Mouse (Mus musculus) layer of hippocampus, adult 9-10 months (tissue): ENCODE measurements around the gene Pax3.

Source experiments
- DNase-seq: peaks from one replicate; pipeline ENCODE4 v3.0.0; 2022; ENCODE audit warnings: low spot score

Pax3 gene

DNA sequence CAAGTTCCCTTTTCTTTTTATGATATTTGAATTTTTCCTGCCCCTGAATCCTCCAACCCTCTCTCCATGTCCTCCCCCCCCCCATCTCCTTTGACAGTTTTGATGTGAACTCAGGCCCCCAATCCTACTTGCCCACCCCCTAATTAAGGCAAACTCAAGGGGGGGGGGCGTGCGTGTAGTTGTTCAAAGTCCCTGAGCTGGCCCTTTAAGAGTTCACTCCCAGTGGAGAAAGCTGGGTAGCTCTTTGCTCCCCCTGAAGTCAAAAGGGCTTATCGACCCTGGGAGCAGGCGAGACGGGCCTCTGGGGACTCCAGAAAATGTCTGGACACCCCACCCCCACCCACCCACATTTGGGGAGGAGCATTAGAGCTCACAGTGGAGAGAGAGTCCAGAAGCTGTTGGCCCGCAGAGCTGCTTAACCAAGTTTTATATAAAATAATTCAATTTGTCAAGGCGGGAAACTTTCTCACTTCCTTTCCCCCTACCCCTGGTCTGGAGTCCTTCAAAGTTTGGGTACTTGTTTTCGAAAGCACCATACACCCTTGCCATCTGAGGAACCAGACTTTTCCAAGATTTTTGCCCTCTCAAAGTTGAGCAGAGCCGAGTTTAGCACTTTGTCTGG lies 1.5 kb upstream of the Pax3 start:
- DNase-seq, result no peak

DNA sequence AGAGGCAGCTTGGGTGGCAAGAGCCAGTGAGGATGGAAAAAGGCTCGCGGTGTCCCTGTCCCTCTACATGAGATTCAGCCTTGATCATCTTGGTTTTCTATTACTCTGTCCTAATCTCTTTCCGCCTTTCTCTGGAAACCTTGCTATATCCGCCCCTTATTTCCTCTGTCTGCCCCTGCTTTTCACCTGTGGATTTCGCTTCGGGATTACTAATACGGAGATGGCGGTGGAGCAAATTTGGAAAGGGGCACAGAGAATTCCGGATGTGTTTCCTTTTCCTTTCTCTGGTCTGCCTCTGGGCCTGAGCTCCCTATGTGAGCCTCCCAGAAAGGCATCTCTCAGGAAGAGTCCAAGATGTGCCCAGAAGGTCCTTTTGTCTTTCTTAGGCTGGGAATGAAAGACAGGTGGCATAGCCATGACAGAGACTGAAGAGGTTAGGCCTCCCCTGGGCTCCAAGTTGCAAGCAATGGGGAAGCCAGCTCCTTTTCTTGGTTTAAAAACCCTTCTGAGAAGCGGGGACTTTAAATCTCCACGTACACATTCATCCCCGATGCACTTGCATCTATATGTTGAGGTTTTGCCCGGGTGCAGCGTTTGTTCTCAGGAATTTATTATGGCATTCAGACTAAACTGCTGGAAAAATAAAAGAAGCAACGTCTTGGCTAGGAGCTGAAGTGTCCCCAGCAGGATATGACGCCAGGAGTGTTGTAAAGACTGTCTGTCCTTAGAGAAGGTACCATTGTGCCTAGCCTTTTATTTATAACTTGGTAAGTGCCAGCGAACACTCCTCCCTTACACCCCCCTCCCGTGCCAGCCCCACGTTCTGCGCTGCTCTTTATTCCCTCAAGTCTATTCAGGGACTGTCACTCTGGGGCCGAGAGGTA lies 659 bp upstream of the Pax3 start:
- DNase-seq, result no peak

GRCm38 (mm10) chr1:78195771-78196712 lies 892 bp downstream of the Pax3 start:
- DNase-seq, result no peak

GRCm38 (mm10) chr1:78195145-78195544 lies 1.8 kb downstream of the Pax3 start:
- DNase-seq, result no peak

DNA sequence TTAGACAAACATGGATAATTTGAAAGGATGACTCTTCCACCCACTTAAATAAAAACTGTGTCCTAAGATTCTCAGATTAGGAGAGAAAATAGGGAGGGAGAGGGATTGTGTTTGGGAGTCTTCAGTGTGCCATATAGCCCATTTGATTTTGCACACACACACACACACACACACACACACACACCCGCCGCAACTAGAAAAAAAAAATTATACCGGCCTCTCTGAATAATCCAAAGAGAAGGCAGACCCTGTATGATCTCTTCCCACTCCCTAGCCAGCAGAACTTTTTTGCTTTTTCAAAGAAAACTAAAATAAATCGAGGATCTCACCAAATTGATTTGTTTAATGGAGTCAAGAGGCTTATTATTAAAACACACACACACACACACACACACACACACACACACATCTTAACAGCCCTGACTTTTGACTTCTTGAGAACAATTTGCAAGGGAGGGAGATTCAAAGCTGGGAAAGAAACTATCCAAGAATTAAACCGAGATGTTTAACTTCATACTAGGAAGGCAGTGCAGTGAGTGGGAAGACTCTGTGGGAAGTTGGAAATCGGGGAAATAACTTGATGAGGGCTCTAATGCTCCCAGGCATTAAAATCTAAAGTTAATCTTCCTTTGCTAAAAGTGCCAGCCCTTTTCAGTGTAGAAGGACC lies 2.4 kb downstream of the Pax3 start:
- DNase-seq, result no peak

- no peak for DNase-seq
Observed at GRCm38 (mm10) chr1:78193465-78193991, 3.4 kb downstream of the Pax3 start.

- DNase-seq, result no peak
Observed at GRCm38 (mm10) chr1:78192746-78193464, 4.0 kb downstream of the Pax3 start.

DNA sequence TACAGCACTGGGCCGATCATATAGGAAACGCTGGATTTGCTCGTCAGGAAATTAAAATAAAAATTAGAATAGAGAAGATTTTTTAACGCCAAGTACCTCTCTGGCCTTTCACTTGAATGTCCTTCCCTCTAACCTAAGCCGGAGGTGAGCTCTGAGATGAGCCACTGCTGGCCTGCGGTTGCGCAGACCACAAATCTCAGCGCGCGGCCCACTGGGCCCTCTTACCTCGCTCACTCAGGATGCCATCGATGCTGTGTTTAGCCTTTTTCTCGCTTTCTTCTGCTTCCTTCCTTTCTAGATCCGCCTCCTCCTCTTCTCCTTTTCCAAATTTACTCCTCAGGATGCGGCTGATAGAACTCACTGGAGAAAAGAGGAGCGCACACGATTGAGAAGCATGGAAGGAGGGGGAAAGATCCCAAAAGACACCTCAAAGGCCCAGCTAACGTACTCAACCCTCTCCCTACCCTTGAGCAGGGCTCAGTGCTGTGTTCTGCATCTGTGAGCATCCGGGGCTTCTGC lies 4.7 kb downstream of the Pax3 start:
- DNase-seq, result no peak

DNA sequence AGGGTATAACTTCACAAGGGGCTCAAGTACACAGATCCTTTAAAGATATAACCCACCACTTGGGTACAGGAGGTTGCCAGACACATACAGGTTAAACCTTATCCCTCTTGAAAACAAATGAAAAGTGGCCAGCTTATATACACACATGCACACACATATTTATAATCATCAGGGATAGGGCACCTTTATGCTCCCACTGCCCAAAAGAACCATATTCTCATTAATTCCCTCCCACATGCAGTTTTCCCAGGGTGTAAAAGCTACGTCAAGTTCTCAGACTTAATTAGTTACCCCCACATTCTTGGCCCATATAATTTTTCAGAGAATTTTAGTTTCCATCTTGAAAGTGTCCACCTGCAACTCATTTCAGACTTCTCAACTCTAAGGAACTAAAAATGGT lies 5.2 kb downstream of the Pax3 start:
- DNase-seq, result no peak

DNA sequence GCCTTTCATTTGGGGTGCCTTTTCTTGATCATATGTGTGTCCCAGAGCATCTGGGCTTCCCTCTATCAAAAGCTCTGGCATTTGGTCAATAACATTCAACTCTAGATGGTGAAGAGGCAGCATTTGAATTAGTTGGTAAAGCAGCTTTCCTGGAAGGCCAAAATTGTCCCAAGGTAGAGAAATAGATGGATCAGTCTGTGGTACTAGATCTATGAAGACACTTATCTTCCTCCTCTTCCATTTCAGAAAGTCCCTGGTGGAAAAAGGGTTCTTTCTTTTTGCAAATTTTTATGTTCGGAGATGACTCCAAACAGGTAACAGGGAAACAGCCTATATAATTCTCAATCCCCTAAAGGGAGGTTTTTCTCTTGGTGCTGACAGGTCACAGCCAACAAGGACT lies 5.6 kb downstream of the Pax3 start:
- DNase-seq, result no peak

GRCm38 (mm10) chr1:78190386-78191111 lies 6.4 kb downstream of the Pax3 start:
- no peak for DNase-seq

- DNase-seq, result no peak
Observed at GRCm38 (mm10) chr1:78189501-78190345, 7.2 kb downstream of the Pax3 start.

GRCm38 (mm10) chr1:78189016-78189415 lies 7.9 kb downstream of the Pax3 start:
- no peak for DNase-seq

DNA sequence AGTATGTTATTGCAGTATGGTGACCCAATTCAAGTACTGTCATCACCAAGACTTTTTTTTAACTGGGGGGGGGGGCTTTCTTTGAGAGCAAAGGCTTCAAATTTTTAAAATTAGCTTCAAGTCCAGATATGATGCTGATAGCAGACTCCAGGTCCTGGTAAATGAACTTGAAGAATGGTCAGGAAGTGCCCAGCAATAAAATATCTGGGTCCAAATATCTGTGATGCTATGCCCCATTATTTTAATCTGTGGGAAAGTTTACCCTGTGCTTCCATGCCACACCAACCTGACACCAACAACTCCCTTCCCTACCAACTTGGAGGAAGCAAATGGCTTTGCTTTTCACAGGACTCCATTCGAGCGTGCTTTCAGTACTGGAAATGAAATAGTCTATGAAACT lies 8.6 kb downstream of the Pax3 start:
- no peak for DNase-seq

DNA sequence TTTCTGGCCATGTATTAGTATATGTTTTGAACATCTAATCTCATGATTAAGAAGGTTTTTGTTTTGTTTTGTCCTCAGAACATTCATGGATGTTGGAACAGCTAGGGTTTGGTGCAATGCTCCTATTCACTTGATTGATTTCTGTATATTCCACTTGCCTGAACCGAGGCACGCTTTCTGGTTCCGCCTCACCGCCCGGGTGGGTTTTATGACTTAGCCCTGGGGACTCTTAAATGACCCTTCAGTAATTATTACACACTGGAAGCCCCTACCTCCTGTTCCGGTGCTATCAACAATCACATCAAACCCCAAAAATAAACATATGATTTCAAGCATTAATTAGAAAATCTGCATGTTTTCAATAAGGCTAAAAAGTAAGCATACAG lies 9.2 kb downstream of the Pax3 start:
- DNase-seq, result no peak

DNA sequence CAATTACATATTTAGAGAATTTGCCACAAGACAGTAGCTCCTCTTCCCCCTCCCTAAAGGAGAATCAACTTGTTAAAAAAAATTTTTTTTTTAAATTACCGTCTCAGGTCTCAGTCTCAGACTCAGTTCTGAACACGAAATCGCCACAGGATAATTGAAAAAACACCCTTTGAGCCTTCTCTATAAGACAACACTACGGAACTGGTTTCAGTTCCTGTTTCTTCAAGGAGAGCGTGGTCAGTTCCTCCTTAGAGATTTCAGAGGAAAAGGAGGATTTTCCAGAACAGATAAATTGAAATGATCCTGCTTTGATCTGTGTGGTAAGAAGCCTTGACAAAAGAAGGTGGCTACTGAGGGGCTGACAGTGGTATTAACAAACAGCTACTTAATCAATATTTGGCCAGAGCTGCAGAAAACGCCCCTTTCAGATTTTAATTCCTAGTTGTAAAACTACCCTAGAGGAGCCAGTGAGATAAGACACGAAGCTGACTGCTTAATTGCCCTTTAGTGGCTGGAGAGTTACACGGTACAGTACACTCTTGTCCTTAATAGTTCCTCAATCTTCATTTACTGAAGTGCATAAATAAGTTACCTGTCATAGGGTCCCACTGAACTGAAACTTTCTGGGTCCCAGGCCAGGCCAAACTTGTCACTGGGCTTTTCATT lies 9.7 kb downstream of the Pax3 start:
- no peak for DNase-seq

DNA sequence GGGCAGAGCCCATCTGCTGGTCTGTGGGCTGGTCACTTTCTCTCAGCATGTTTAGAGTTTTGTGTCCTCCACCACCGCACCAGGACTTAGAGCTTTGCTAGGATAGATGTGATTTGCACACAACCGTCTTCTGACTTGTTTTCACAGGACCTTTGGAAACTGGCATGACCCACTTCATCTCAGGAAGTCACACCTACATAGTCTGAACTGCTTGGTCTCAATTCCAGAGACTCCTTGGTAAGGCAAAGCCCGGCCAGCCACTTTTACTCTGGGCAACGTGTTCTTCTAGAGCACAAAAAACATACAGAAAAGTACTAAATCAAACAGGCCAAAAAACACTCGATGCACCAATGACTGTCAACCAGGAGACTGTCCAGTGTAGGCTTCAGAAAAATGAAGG lies 14.0 kb downstream of the Pax3 start:
- no peak for DNase-seq

GRCm38 (mm10) chr1:78181882-78182281 lies 15.1 kb downstream of the Pax3 start:
- no peak for DNase-seq

GRCm38 (mm10) chr1:78172334-78172733 lies 24.6 kb downstream of the Pax3 start:
- DNase-seq, result no peak
